Mouse (Mus musculus) lung, postnatal 10 days (tissue): ENCODE data around the gene Fam217b.

Experiments used
- DNase-seq: peaks from one replicate; pipeline ENCODE4 v3.0.0; 2021

The Fam217b gene

GRCm38 (mm10) chr2:178414261-178415149, at the start of gene Fam217b, which contains the start of gene Ppp1r3d:
TSS of gene Fam217b (plus strand) at chr2:178414524.
TSS of gene Ppp1r3d (minus strand) at chr2:178414472.
- DNase-seq: peak; percentile 69

- no peak for DNase-seq
Measured at GRCm38 (mm10) chr2:178407053-178407815, 7.1 kb upstream of the Fam217b start, which contains the start of gene Sycp2. TSS of gene Sycp2 (minus strand) at chr2:178407685.

GRCm38 (mm10) chr2:178409024-178409423, 5.3 kb upstream of the Fam217b start:
- no peak for DNase-seq

GRCm38 (mm10) chr2:178410286-178410685, 4.0 kb upstream of the Fam217b start:
- DNase-seq: no peak

- peak; percentile 70 for DNase-seq
Measured at GRCm38 (mm10) chr2:178412598-178412997, 1.7 kb upstream of the Fam217b start.

GRCm38 (mm10) chr2:178413081-178413480, 1.2 kb upstream of the Fam217b start:
- no peak for DNase-seq

- DNase-seq: no peak
Measured at GRCm38 (mm10) chr2:178413481-178414260, 653 bp upstream of the Fam217b start.

- no peak for DNase-seq
Measured at GRCm38 (mm10) chr2:178415150-178415448, 775 bp downstream of the Fam217b start.

GRCm38 (mm10) chr2:178416427-178416826, 2.1 kb downstream of the Fam217b start:
- DNase-seq: peak; percentile 56

- no peak for DNase-seq
Measured at GRCm38 (mm10) chr2:178416970-178417369, 2.6 kb downstream of the Fam217b start.

GRCm38 (mm10) chr2:178420576-178420975, 6.3 kb downstream of the Fam217b start:
- no peak for DNase-seq

- DNase-seq: no peak
Measured at GRCm38 (mm10) chr2:178421603-178422002, 7.3 kb downstream of the Fam217b start.

- no peak for DNase-seq
Measured at GRCm38 (mm10) chr2:178422186-178422585, 7.9 kb downstream of the Fam217b start.

GRCm38 (mm10) chr2:178423223-178423622, 8.9 kb downstream of the Fam217b start:
- no peak for DNase-seq

GRCm38 (mm10) chr2:178426229-178426628, 11.9 kb downstream of the Fam217b start:
- DNase-seq: peak; percentile 62

GRCm38 (mm10) chr2:178427181-178427580, 12.9 kb downstream of the Fam217b start:
- DNase-seq: peak; percentile 0

GRCm38 (mm10) chr2:178428183-178428582, 13.9 kb downstream of the Fam217b start:
- no peak for DNase-seq

- no peak for DNase-seq
Measured at GRCm38 (mm10) chr2:178428676-178429075, 14.4 kb downstream of the Fam217b start.

GRCm38 (mm10) chr2:178429426-178429825, 15.1 kb downstream of the Fam217b start:
- no peak for DNase-seq

GRCm38 (mm10) chr2:178430231-178430630, 15.9 kb downstream of the Fam217b start, which contains the start of gene Cdh26:
TSS of gene Cdh26 (plus strand) at chr2:178430531.
- no peak for DNase-seq

- no peak for DNase-seq
Measured at GRCm38 (mm10) chr2:178433495-178433894, 19.2 kb downstream of the Fam217b start.

- no peak for DNase-seq
Measured at GRCm38 (mm10) chr2:178433903-178434302, 19.6 kb downstream of the Fam217b start.

- DNase-seq: no peak
Measured at GRCm38 (mm10) chr2:178437311-178437710, 23.0 kb downstream of the Fam217b start.
